Mouse (Mus musculus): Measurements from ENCODE around the gene Zfp981. TPM values are rescaled to one million over a fixed set of nuclear protein-coding genes. Genes with fewer than 3 reads are reported as not detected.

Zfp981 gene
- total RNA-seq, 2 experiments from 2014 or later, result 0.12 to 0.18 TPM

Other genes with a start within 250 kb of the Zfp981 start
- under 1 TPM; 0.62 to 0.64 TPM for gene Zfp992, start 53.0 kb upstream of the Zfp981 start, total RNA-seq (2021)
- 1 to 10 TPM in 1 of 2 experiments, under 1 TPM in 1; 0.74 to 2.9 TPM for gene Zfp993, start 108.9 kb downstream of the Zfp981 start, total RNA-seq (2021)